Mouse (Mus musculus): Measurements from ENCODE around the gene Myrfl.
A peak's percentile ranks its signal among the peaks of the same experiment; 100 is the strongest.

Myrfl gene

GRCm38 (mm10) chr10:116759816-116760215 is 136.9 kb downstream of the Myrfl start:
- no peak for ATAC-seq (ENCODE audit: low TSS enrichment)

- ATAC-seq (ENCODE audit: low TSS enrichment), result peak; percentile 57; the same call in 1 of the 2 replicates
Measured at GRCm38 (mm10) chr10:116755881-116756581, 140.7 kb downstream of the Myrfl start.

- no peak for ATAC-seq (ENCODE audit: low TSS enrichment)
Measured at GRCm38 (mm10) chr10:116754940-116755339, 141.8 kb downstream of the Myrfl start.

GRCm38 (mm10) chr10:116750895-116751294 is 145.8 kb downstream of the Myrfl start:
- no peak for ATAC-seq (ENCODE audit: low TSS enrichment)

- ATAC-seq (ENCODE audit: low TSS enrichment), result no peak
Measured at GRCm38 (mm10) chr10:116750062-116750461, 146.7 kb downstream of the Myrfl start.

GRCm38 (mm10) chr10:116748681-116749080 is 148.0 kb downstream of the Myrfl start:
- ATAC-seq (ENCODE audit: low TSS enrichment), result no peak

GRCm38 (mm10) chr10:116746281-116747011 is 150.3 kb downstream of the Myrfl start:
- ATAC-seq (ENCODE audit: low TSS enrichment), result no peak

- no peak for ATAC-seq (ENCODE audit: low TSS enrichment)
Measured at GRCm38 (mm10) chr10:116742696-116743095, 154.0 kb downstream of the Myrfl start.

GRCm38 (mm10) chr10:116742189-116742588 is 154.5 kb downstream of the Myrfl start:
- ATAC-seq (ENCODE audit: low TSS enrichment), result no peak

GRCm38 (mm10) chr10:116741343-116741742 is 155.4 kb downstream of the Myrfl start:
- ATAC-seq (ENCODE audit: low TSS enrichment), result no peak

GRCm38 (mm10) chr10:116740073-116740472 is 156.6 kb downstream of the Myrfl start:
- peak; percentile 95 for ATAC-seq (ENCODE audit: low TSS enrichment)

- ATAC-seq (ENCODE audit: low TSS enrichment), result no peak
Measured at GRCm38 (mm10) chr10:116738533-116738932, 158.2 kb downstream of the Myrfl start.

GRCm38 (mm10) chr10:116735607-116736006 is 161.1 kb downstream of the Myrfl start:
- ATAC-seq (ENCODE audit: low TSS enrichment), result peak; percentile 25; the same call in 1 of the 2 replicates

GRCm38 (mm10) chr10:116733651-116734050 is 163.1 kb downstream of the Myrfl start:
- ATAC-seq (ENCODE audit: low TSS enrichment), result no peak

GRCm38 (mm10) chr10:116730033-116730652 is 166.6 kb downstream of the Myrfl start:
- no peak for ATAC-seq (ENCODE audit: low TSS enrichment)

- no peak for ATAC-seq (ENCODE audit: low TSS enrichment)
Measured at GRCm38 (mm10) chr10:116728860-116729259, 167.9 kb downstream of the Myrfl start.

- no peak for ATAC-seq (ENCODE audit: low TSS enrichment)
Measured at GRCm38 (mm10) chr10:116727702-116728298, 168.9 kb downstream of the Myrfl start.
